Comparison of ENCODE assay signal across 8 mouse cellular contexts in genomic region chr14:55822435-55822990, GRCm38 (mm10). TPM values are rescaled to one million over a fixed set of nuclear protein-coding genes. Genes with fewer than 3 reads are reported as not detected.
DNase-seq lines count a peak whose midpoint lies in the region; ATAC-seq and TF ChIP-seq lines count a peak whose summit lies in the region.

No protein-coding gene starts in this region.

- no peak for TF ChIP-seq POLR2A in cerebellum, adult 2 months (IDR thresholded peaks at IDR 0.05; ENCODE audit: borderline replicate concordance, insufficient read depth, low read length)

- H3K4me2 ChIP-seq in forebrain, postnatal 0 days (ENCODE audit: low read depth), result peak overlapping the region; percentile 98

- H3K27ac ChIP-seq in cerebellum, adult 2 months (ENCODE audit: insufficient read depth, low read length), result no peak overlapping the region
- peak overlapping the region; percentile 69; the same call in 1 of the 2 replicates for H3K27ac ChIP-seq in forebrain, postnatal 0 days (ENCODE audit: low read depth, low read length)

- WGBS in cerebellum, adult 2 months, result 9% methylated on average over 13 of the region's 13 CpGs
- 5% methylated on average over 13 of the region's 13 CpGs for WGBS in forebrain, postnatal 0 days

- H3K9ac ChIP-seq in forebrain, postnatal 0 days, result peak overlapping the region; percentile 62

- peaks cover 3% of the 10 kb centered on the region; the same call in 1 of the 2 replicates for H3K27me3 ChIP-seq in cerebellum, adult 2 months (ENCODE audit: control insufficient read depth, insufficient read depth, low read length)
- H3K27me3 ChIP-seq in forebrain, postnatal 0 days (ENCODE audit: insufficient read depth, low read length), result no peaks in the 10 kb centered on the region

- ATAC-seq in forebrain, postnatal 0 days, result peak; percentile 34; the same call in 1 of the 2 replicates
- peak; percentile 77 to 90 for ATAC-seq in hematopoietic stem cell, adult 5-6 weeks (replicated peaks in 1 of 2; ENCODE audit: insufficient read depth in 1 of 2, low FRiP score in 2 of 2, low TSS enrichment in 1 of 2, low read depth in 1 of 2, poor library complexity in 2 of 2, severe bottlenecking in 2 of 2)

- peak; percentile 93 for TF ChIP-seq CTCF in cerebellum, adult 2 months (IDR thresholded peaks at IDR 0.05; ENCODE audit: borderline replicate concordance, insufficient read depth, low read depth, low read length)
- TF ChIP-seq CTCF in forebrain, postnatal 0 days (IDR thresholded peaks at IDR 0.05; ENCODE audit: low read depth), result peak; percentile 90

- H3K36me3 ChIP-seq in forebrain, postnatal 0 days (ENCODE audit: insufficient read depth), result no peaks in the 10 kb centered on the region

- no peak overlapping the region for H3K4me3 ChIP-seq in cerebellum, adult 2 months (replicated peaks; ENCODE audit: insufficient read depth, low read depth, low read length)
- peak overlapping the region; percentile 56 for H3K4me3 ChIP-seq in forebrain, postnatal 0 days (ENCODE audit: low read depth, low read length)

- DNase-seq in NIH3T3 (ENCODE audit: low read depth), result peak; percentile 92
- DNase-seq in cerebellum, adult 2 months, result peak; percentile 56 to 61
- DNase-seq in forebrain, postnatal 0 days, result peak; percentile 77
- peak; percentile 43 for DNase-seq in layer of hippocampus, adult 9-10 months (ENCODE audit: low spot score)
- DNase-seq in lung, postnatal 10 days, result peak; percentile 92
- peak; percentile 49 for DNase-seq in ovary, postnatal 10 days (ENCODE audit: low spot score)
- peak; percentile 77 for DNase-seq in thymus, postnatal 25 days

- no peaks in the 10 kb centered on the region for H3K4me1 ChIP-seq in cerebellum, adult 2 months (ENCODE audit: control insufficient read depth, insufficient read depth, low read length)
- H3K4me1 ChIP-seq in forebrain, postnatal 0 days (ENCODE audit: insufficient read depth), result peaks cover 23% of the 10 kb centered on the region; the same call in 1 of the 2 replicates

- no peaks in the 10 kb centered on the region for H3K9me3 ChIP-seq in forebrain, postnatal 0 days (ENCODE audit: low read length)

RNA-seq across cellular contexts. Expression of gene Nfatc4, which starts 0.4 kb away (rescaled TPM):
- polyA plus RNA-seq in cerebellum, adult 2 months (2012; rRNA removed), result 1.5 and 1.7 TPM in 2 replicates
- 6.0 and 11.9 TPM in 2 replicates for total RNA-seq in forebrain, postnatal 0 days (2014; rRNA removed)
- 3.2 and 3.9 TPM in 2 replicates for polyA plus RNA-seq in forebrain, postnatal 0 days (2015; fragmentation: Nextera tagmentation; extraction: Ambion mirVana)
- 0.31 and 0.35 TPM in 2 replicates for total RNA-seq in hematopoietic stem cell, adult 5-6 weeks (2017)

RNA-seq across cellular contexts. Expression of gene Nynrin, which starts 31.3 kb away (rescaled TPM):
- 4.5 and 4.8 TPM in 2 replicates for polyA plus RNA-seq in cerebellum, adult 2 months (2012; rRNA removed)
- 24.2 and 28.5 TPM in 2 replicates for total RNA-seq in forebrain, postnatal 0 days (2014; rRNA removed)
- 4.4 and 5.5 TPM in 2 replicates for polyA plus RNA-seq in forebrain, postnatal 0 days (2015; fragmentation: Nextera tagmentation; extraction: Ambion mirVana)
- 13.0 and 13.1 TPM in 2 replicates for total RNA-seq in hematopoietic stem cell, adult 5-6 weeks (2017)

RNA-seq across cellular contexts. Expression of gene Ripk3, which starts 33.8 kb away (rescaled TPM):
- 0.39 and 0.60 TPM in 2 replicates for polyA plus RNA-seq in cerebellum, adult 2 months (2012; rRNA removed)
- 0.46 and 0.90 TPM in 2 replicates for total RNA-seq in forebrain, postnatal 0 days (2014; rRNA removed)
- 0.86 and 2.0 TPM in 2 replicates for polyA plus RNA-seq in forebrain, postnatal 0 days (2015; fragmentation: Nextera tagmentation; extraction: Ambion mirVana)
- total RNA-seq in hematopoietic stem cell, adult 5-6 weeks (2017), result 23.8 and 47.9 TPM in 2 replicates

RNA-seq across cellular contexts. Expression of gene Adcy4, which starts 38.6 kb away (rescaled TPM):
- 4.0 and 4.1 TPM in 2 replicates for polyA plus RNA-seq in cerebellum, adult 2 months (2012; rRNA removed)
- 1.6 and 3.6 TPM in 2 replicates for total RNA-seq in forebrain, postnatal 0 days (2014; rRNA removed)
- 1.6 and 1.7 TPM in 2 replicates for polyA plus RNA-seq in forebrain, postnatal 0 days (2015; fragmentation: Nextera tagmentation; extraction: Ambion mirVana)
- total RNA-seq in hematopoietic stem cell, adult 5-6 weeks (2017), result 1.0 and 2.2 TPM in 2 replicates

RNA-seq across cellular contexts. Expression of gene Ltb4r1, which starts 56.8 kb away (rescaled TPM):
- 0.33 and 0.36 TPM in 2 replicates for polyA plus RNA-seq in cerebellum, adult 2 months (2012; rRNA removed)
- 0.38 and 0.48 TPM in 2 replicates for total RNA-seq in forebrain, postnatal 0 days (2014; rRNA removed)
- polyA plus RNA-seq in forebrain, postnatal 0 days (2015; fragmentation: Nextera tagmentation; extraction: Ambion mirVana), result 0.90 and 0.99 TPM in 2 replicates
- total RNA-seq in hematopoietic stem cell, adult 5-6 weeks (2017), result 4.0 and 11.2 TPM in 2 replicates

Comparison
In these comparisons a context has a peak if more than half of its experiments do, and no peak if none do; other contexts are left out.
1. RNA of gene Ripk3, which starts 33.8 kb away (total RNA-seq): 23.8 to 47.9 TPM in hematopoietic stem cell, adult 5-6 weeks; 0.46 to 0.90 TPM in forebrain, postnatal 0 days; every median in the first group is over 10 times any median in the second.
2. Peak in every context shown above with its lines, with median percentiles within 50 percentile points of each other: DNase-seq.